Mouse (Mus musculus) midbrain, postnatal 0 days (tissue): Measurements from ENCODE around the gene Dhx57. TPM values are rescaled to one million over a fixed set of nuclear protein-coding genes. Genes with fewer than 3 reads are reported as not detected.
A peak's percentile ranks its signal among the peaks of the same experiment; 100 is the strongest.

ENCODE experiments used
- ATAC-seq: fragments of 200-750 bp; cut with Nextera tagmentation; 2 replicates; pipeline ENCODE4 v1.8.0; 2017; ENCODE audit warnings: moderate number of reproducible peaks, mild to moderate bottlenecking, moderate TSS enrichment, moderate library complexity; ENCODE audit not compliant: low FRiP score
- DNase-seq: peaks from one replicate; pipeline ENCODE4 v3.0.0-alpha.2; 2015; ENCODE audit warnings: low spot score
- H3K27ac ChIP-seq: fragments of 300-500 bp; sonication (generic); 2 replicates; pipeline ENCODE4 v1.5.1; 2014; ENCODE audit warnings: low read depth, mild to moderate bottlenecking, low read length, mixed read lengths
- H3K27me3 ChIP-seq: fragments of 300-500 bp; sonication (generic); 2 replicates; pipeline ENCODE4 v1.6.1; 2014; ENCODE audit warnings: low read length, control low read depth, mixed read lengths; ENCODE audit not compliant: insufficient read depth
- H3K36me3 ChIP-seq: fragments of 300-500 bp; sonication (generic); 2 replicates; pipeline ENCODE4 v1.6.1; 2014; ENCODE audit warnings: low read length, control low read depth, mixed read lengths; ENCODE audit not compliant: insufficient read depth
- H3K4me1 ChIP-seq: fragments of 300-500 bp; sonication (generic); 2 replicates; pipeline ENCODE4 v1.6.1; 2014; ENCODE audit warnings: mild to moderate bottlenecking, control low read depth, antibody characterized with exemption, low read length, mixed read lengths; ENCODE audit not compliant: insufficient read depth
- H3K4me2 ChIP-seq: fragments of 300-500 bp; sonication (generic); 2 replicates; pipeline ENCODE4 v1.6.1; 2014; ENCODE audit warnings: low read depth, mild to moderate bottlenecking, low read length, mixed read lengths; ENCODE audit not compliant: poor library complexity, severe bottlenecking
- H3K4me3 ChIP-seq: fragments of 300-500 bp; sonication (generic); 2 replicates; pipeline ENCODE4 v1.5.1; 2014; ENCODE audit warnings: low read depth, mild to moderate bottlenecking, low read length, moderate library complexity
- H3K9ac ChIP-seq: fragments of 300-500 bp; sonication (generic); replicated peaks from 2 replicates; pipeline ENCODE4 v1.6.1; 2014; ENCODE audit warnings: mild to moderate bottlenecking, low read length, moderate library complexity, mixed read lengths; ENCODE audit not compliant: poor library complexity, severe bottlenecking
- H3K9me3 ChIP-seq: fragments of 300-500 bp; sonication (generic); 2 replicates; pipeline ENCODE4 v1.6.1; 2016; ENCODE audit warnings: low read length, control low read depth
- CTCF ChIP-seq: IDR thresholded peaks from 2 replicates; pipeline ENCODE4 v1.5.1; 2016; ENCODE audit warnings: antibody characterized with exemption, mild to moderate bottlenecking
- WGBS: fragments of 180-500 bp; shearing (Covaris S2); extraction: QIAGEN DNeasy Blood & Tissue Kit; methylation state at CpG from one replicate; pipeline ENCODE4 v1.1.7; 2014; 5-methylcytosine and 5-hydroxymethylcytosine counted together
- polyA plus RNA-seq: library from polyadenylated mRNA; unstranded; fragments of >200 nt; fragmentation: Nextera tagmentation; extraction: Ambion mirVana; gene quantifications from 2 replicates; pipeline ENCODE4 v1.2.1, GENCODE M21; 2015
- total RNA-seq: library from RNA; depleted of rRNA; stranded (reverse); fragments of >200 nt; gene quantifications from 2 replicates; pipeline ENCODE4 v1.2.3, GENCODE M21; 2014; rRNA removed

Gene Dhx57
- total RNA-seq (64.5 and 72.3 TPM in 2 replicates), polyA plus RNA-seq (34.7 and 36.9 TPM in 2 replicates)

DNA sequence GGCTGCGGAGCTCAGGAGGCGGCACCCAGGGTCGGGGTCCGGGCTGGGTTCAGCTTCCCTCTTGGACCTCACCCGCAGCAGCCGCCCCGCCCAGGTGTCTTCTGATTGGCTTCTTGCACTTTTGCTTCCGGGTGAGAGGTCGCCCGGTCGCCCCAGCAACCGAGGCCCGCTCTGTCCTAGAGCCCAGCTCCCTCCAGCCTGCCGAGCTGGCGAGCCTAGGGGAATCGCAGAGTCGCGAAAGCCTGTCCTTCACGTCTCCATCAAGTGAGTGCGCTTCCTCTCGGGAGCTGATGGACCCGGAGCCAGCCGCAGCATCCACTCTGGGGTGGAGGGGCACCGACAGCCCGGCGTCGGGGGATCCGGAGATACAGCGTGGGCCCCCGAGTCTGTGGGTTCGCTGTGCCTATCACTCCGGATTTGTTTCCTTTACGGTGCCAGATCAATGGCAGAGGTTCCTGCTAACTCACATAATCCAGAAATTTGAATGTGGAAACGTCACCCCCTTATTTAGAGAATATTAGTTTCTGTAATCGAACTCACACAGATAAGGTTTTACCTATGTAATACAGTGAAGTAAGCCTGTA lies at the start of gene Dhx57, which contains the start of gene Morn2:
Dhx57 (minus strand) TSS at position 403 of the 584 bp plus-strand sequence.
Morn2 (plus strand) TSS at position 130 of the 584 bp plus-strand sequence.
- Histone ChIP-seq H3K36me3 (no peaks in the 10 kb centered on the region), H3K9me3 (no peaks in the 10 kb centered on the region), H3K4me2 (peak within 1 kb of the TSS; percentile 62), H3K27me3 (no peaks in the 10 kb centered on the region), H3K4me3 (peak within 1 kb of the TSS; percentile 92), H3K4me1 (no peaks in the 10 kb centered on the region; the same call in 1 of the 2 replicates), H3K27ac (peak within 1 kb of the TSS; percentile 94), H3K9ac (peak within 1 kb of the TSS; percentile 95)
- DNase-seq (peak; percentile 96), ATAC-seq (peak; percentile 99)
- TF ChIP-seq CTCF = no peak
- WGBS = 1% methylated on average over 33 of the region's 35 CpGs

DNA sequence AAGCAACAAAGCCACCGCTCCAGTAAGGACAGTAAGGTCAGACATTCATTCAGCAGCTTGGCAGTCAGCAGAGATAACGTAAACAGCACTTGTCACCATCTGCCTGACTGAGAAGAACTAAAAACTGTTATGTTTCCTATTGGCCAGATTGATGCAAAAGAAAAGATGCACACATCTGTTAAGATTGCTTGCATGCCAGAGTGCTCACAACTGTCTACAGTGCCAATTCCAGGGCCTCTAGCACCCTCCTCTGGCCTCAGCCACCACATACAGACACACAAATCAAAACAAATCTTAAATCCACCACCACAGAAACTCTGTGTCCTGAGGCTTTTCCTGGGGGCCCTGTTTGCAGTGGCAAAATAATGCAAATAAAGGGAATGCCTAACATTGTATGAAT lies 42.1 kb upstream of the Dhx57 start:
- DNase-seq = peak; percentile 41

DNA sequence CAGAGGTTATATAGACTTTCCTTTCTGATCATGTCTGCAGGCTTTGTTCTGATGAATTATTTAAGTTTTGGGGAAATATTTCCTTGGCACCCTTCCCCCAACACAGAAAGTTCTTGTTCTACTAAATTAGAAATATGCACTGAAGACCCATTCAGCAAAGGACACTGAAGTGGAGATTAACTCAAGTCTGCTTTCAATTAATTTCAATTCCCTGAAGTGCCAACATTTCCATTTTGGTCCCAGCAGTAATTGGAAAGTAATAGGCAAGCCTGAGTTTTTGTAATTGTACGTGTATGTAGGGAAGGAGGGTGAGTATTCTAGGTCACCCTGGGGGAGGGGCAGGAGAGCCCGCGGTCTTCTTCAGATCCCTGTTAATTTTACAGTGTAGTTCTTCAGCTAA lies 36.2 kb upstream of the Dhx57 start:
- Histone ChIP-seq H3K27ac (no peak overlapping the region), H3K4me3 (no peak overlapping the region), H3K27me3 (no peaks in the 10 kb centered on the region), H3K9ac (no peak overlapping the region), H3K9me3 (no peaks in the 10 kb centered on the region), H3K36me3 (no peaks in the 10 kb centered on the region), H3K4me2 (no peak overlapping the region), H3K4me1 (no peaks in the 10 kb centered on the region)
- no peak for ATAC-seq
- TF ChIP-seq CTCF = no peak
- WGBS = 65% methylated on average over 3 of the region's 3 CpGs
- peak; percentile 59 for DNase-seq

More for the DNA sequence above, 42.1 kb upstream of the Dhx57 start:
- no peak overlapping the region for H3K9ac ChIP-seq
- ATAC-seq = no peak; the same call in 1 of the 2 replicates
- H3K9me3 ChIP-seq = no peaks in the 10 kb centered on the region
- no peaks in the 10 kb centered on the region for H3K27me3 ChIP-seq
- TF ChIP-seq CTCF = peak; percentile 71
- H3K4me3 ChIP-seq = no peak overlapping the region
- H3K4me2 ChIP-seq = no peak overlapping the region
- no peaks in the 10 kb centered on the region for H3K36me3 ChIP-seq
- no peak overlapping the region for H3K27ac ChIP-seq
- 89% methylated on average over 2 of the region's 2 CpGs for WGBS
- H3K4me1 ChIP-seq = no peaks in the 10 kb centered on the region

DNA sequence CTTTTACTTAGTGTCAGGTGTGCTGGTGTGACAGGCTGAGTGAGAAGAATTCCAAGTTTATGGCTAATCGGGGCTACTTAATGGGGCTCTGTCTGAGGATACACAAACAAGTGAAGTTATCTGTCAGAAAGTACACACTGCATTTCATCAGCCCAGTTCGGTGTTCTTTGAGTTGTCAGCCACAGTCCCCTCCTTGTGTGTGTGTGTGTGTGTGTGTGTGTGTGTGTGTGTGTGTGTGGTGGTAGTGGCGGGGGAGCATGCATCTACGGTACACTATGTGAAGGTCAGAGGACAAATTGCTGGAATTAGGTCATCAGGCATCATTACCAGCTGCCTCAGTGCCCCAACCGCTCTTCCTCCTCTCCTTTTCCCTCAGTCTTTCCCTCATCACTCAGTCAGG lies 35.2 kb upstream of the Dhx57 start:
- no peak overlapping the region for H3K27ac ChIP-seq
- TF ChIP-seq CTCF = no peak
- H3K9ac ChIP-seq = no peak overlapping the region
- no peaks in the 10 kb centered on the region for H3K36me3 ChIP-seq
- DNase-seq = no peak
- no peaks in the 10 kb centered on the region for H3K4me1 ChIP-seq
- no peaks in the 10 kb centered on the region for H3K27me3 ChIP-seq
- no peak overlapping the region for H3K4me3 ChIP-seq
- ATAC-seq = no peak
- H3K4me2 ChIP-seq = no peak overlapping the region
- no peaks in the 10 kb centered on the region for H3K9me3 ChIP-seq
- 89% methylated on average over 5 of the region's 5 CpGs for WGBS

DNA sequence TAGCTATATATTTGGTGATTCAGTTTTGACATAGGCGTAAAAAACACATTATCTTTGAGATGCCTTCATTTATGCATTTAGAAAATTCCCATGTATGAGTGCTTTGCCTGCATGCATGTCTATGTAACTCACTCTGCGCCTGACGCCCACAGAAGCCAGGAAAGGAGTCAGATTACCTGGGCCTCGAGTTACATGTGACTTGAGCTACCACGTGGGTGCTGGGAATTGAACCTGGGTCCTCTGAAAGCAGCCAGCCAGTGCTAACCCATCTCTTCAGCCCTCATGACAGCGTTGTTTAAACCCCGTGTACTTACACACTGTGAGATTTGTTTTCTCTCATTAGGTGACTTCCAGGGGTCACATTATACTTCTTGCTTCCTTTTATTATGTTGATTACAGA lies 34.2 kb upstream of the Dhx57 start:
- 84% methylated on average over 7 of the region's 7 CpGs for WGBS
- TF ChIP-seq CTCF = no peak
- ATAC-seq = no peak

DNA sequence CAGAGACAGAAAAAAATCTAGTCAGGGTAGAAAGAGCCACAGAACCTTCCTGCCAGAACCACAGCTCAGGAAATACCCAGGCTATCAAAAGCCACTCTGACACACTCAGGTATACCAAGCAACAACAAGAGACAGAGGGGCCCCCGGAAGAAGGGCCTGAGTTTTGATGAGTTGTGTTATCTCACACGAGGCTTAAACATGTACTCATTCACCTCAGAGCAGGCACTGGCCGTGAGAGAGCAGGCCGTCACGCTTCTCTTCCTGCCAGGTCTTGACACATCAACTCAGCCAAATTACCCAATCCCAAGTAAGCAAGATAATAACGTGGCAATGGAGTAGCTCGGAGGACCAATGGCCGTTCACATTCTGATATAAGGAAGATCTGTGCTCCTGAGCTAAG lies 33.4 kb upstream of the Dhx57 start:
- no peaks in the 10 kb centered on the region for H3K27me3 ChIP-seq
- H3K4me1 ChIP-seq = no peaks in the 10 kb centered on the region
- H3K9me3 ChIP-seq = no peaks in the 10 kb centered on the region
- no peak for TF ChIP-seq CTCF
- H3K27ac ChIP-seq = no peak overlapping the region
- no peak for ATAC-seq
- DNase-seq = no peak
- H3K36me3 ChIP-seq = no peaks in the 10 kb centered on the region
- no peak overlapping the region for H3K4me2 ChIP-seq
- H3K4me3 ChIP-seq = no peak overlapping the region
- H3K9ac ChIP-seq = no peak overlapping the region
- 79% methylated on average over 8 of the region's 8 CpGs for WGBS

More for the DNA sequence above, 34.2 kb upstream of the Dhx57 start:
- Histone ChIP-seq H3K4me1 (no peaks in the 10 kb centered on the region), H3K27ac (no peak overlapping the region), H3K9me3 (no peaks in the 10 kb centered on the region), H3K4me3 (no peak overlapping the region), H3K4me2 (no peak overlapping the region), H3K9ac (no peak overlapping the region), H3K27me3 (no peaks in the 10 kb centered on the region), H3K36me3 (no peaks in the 10 kb centered on the region)
- DNase-seq = no peak
